Mouse (Mus musculus): Measurements from ENCODE around the gene Lrrn3.
A peak's percentile ranks its signal among the peaks of the same experiment; 100 is the strongest.

The Lrrn3 gene

GRCm38 (mm10) chr12:41486331-41486730 lies at the start of gene Lrrn3:
TSS of gene Lrrn3 (minus strand) at chr12:41486431.
- DNase-seq (ENCODE audit: low spot score): no peak

- DNase-seq (ENCODE audit: low spot score): no peak
These were observed 42.2 kb upstream of the Lrrn3 start for GRCm38 (mm10) chr12:41528410-41528809.

DNA sequence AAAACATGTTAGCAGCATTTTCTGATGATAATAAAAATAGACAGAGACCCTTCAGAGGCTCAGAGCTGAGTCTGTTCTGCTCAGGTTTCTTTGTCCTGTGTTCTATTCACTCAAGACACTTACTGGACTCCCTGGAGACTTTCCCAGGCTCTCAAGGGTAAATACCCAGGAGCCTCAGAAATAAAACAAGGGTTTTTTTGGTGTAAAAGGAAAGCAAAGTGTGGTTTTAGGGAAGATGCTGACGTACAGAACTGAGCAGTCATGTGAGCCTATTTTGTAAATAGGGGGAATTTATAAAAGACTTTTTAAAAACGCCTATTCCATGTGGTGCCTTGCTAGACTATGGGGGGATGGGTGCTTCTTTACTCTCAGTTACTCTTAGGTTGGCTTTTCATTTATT lies 40.5 kb upstream of the Lrrn3 start:
- no peak for DNase-seq (ENCODE audit: low spot score)

DNA sequence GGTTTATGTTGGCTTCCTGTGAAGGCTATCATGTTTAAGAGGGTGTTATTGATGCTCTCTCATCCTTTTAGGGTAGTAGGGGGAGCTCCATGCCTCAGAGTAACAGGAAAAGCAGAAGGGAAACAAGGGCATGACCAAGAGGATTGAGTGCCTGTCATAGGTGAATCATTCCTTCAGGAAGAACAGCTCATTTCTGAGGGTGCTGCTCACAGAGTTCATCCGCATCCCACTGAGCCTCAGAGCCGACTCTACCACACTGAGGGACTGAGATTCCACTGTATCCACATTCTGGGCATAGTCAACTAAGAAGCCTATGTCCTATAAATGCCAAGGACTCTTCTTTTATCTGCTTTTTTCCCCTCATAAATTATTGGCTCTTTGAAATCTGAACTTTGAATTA lies 35.4 kb upstream of the Lrrn3 start:
- DNase-seq (ENCODE audit: low spot score): no peak

DNA sequence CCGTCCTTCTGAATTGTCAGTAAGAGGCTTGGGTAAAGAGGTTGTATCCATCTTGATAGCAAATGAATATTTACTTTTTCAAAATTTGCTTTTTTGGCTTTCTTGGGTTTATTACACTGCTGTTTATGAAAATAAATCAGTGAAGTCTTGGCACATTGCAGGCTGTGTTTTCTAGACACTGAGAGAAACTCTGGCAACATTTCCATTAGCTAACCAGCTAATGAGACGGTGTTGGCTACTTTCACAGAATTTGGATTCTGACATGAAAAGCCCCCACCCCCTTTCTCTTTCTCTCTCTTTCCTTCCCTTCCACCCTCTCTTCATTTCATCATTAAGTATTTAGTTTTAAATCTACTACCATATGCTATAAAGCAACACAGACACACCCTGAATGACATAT lies 34.1 kb upstream of the Lrrn3 start:
- no peak for DNase-seq (ENCODE audit: low spot score)

- DNase-seq (ENCODE audit: low spot score): no peak
These were observed 32.7 kb upstream of the Lrrn3 start for GRCm38 (mm10) chr12:41518897-41519296.

DNA sequence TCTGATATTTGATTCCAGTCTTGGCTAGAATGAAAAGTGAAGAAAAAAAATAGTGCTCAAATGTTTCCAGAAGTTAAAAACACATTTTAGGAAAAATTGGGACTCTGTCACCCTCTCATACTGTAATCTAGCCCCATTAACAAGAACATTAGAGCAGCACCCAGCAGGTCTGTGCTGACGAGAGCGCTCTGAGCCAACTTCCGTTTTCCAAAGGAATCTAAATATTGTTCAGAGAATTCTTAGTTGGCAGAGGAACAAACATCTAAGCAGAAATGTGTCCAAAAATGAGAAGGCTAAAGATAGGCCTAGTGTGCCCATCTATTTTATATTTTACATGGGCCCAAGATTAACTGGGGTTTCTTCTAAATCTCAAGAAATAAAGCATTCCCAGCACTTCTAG lies 24.4 kb upstream of the Lrrn3 start:
- DNase-seq (ENCODE audit: low spot score): no peak

- no peak for DNase-seq (ENCODE audit: low spot score)
These were observed 22.4 kb upstream of the Lrrn3 start for GRCm38 (mm10) chr12:41508610-41509009.

- no peak for DNase-seq (ENCODE audit: low spot score)
These were observed 14.0 kb upstream of the Lrrn3 start for GRCm38 (mm10) chr12:41500049-41500820.

GRCm38 (mm10) chr12:41494620-41495019 lies 8.4 kb upstream of the Lrrn3 start:
- DNase-seq (ENCODE audit: low spot score): no peak

- DNase-seq (ENCODE audit: low spot score): peak; percentile 9
These were observed 774 bp upstream of the Lrrn3 start for GRCm38 (mm10) chr12:41487005-41487404.

- no peak for DNase-seq (ENCODE audit: low spot score)
These were observed 567 bp downstream of the Lrrn3 start for GRCm38 (mm10) chr12:41485512-41486215.

DNA sequence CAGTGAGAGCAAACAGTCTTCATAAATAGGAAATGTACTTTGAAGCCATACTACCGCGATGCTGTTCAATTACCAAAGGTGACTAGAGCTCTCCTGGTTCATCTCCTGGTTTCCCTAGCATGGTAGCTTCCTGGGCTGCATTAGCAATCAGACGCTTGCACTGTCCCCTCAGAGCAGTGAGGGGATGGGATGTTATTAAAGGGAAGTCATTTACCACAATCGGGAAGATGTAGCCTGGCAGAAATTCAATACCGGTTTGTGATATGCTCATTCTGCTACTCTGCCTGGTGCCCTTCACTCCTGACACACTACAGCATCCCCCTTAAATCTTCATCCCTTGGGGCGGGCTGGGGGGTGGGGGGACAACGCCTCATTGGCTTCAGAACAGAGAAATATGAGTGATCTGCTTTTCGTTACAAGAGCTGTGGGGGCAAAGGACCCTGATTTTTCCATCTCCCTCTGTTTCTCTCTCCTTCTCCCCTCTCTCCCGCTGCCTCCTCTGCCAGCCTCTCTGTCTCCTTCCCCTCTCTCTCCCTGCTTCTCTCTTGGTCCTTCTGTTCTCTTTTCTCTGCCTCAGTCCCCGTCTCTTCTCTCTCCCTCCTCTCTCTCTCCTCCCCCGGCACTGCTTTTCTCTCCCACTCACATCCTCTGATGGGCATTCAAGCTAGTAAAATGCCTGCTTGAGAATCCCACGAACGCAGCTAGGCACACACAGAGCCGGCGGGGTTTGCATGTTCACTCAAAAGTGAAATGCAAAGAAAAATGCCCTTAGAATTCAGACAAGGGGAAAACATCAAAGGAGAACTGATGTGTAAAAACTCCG lies 1.3 kb downstream of the Lrrn3 start:
- DNase-seq (ENCODE audit: low spot score): no peak

- DNase-seq (ENCODE audit: low spot score): no peak
These were observed 2.4 kb downstream of the Lrrn3 start for GRCm38 (mm10) chr12:41483593-41484451.

GRCm38 (mm10) chr12:41483091-41483592 lies 3.1 kb downstream of the Lrrn3 start:
- DNase-seq (ENCODE audit: low spot score): no peak

DNA sequence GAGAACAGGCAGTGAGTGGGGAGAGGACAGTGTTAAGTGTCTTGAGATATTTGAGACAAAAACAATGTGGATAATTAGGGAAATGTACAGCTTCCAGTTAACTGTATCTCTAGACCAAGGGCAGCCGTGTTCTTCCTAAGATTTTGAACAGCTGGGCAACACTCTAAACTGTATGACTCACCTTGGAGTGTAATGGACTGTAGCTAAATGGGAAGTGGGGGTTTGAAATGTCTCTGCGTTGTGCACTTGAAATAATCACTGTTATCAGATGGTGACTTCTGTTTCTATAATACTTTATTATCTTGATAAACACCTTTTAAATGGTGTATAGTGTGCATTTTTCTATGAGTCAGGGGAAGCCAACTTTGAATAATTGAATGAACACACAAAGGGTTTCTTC lies 4.7 kb downstream of the Lrrn3 start:
- DNase-seq (ENCODE audit: low spot score): no peak

- DNase-seq (ENCODE audit: low spot score): no peak
These were observed 17.0 kb downstream of the Lrrn3 start for GRCm38 (mm10) chr12:41469096-41469801.

DNA sequence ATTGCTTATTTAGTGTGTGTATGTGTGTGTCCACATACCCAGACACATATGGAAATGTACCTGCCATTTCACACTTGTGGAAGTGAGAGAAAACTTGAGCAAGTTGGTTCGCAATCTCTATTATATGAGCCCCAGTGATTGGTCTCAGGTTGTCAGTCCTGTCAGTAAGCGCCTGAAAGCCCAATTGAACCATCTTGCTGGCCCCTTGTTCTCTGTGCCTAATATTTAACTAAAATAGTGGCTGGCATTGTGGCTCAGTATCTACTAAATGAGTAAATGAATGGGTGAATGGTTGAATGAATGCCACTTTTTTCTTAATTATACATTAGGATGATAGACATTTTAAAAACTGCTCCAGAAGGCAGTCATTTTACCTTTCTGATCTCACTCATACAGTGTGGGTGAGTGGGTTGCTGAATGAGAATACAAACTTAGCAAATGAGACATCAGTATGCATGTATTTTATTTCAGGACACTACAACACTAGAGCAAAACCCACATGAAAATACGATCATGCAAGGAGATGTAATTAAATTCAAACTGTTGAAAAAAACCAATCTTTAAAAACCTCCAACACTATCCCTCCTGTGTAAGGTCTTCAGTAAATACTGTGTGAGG lies 17.7 kb downstream of the Lrrn3 start:
- DNase-seq (ENCODE audit: low spot score): no peak

DNA sequence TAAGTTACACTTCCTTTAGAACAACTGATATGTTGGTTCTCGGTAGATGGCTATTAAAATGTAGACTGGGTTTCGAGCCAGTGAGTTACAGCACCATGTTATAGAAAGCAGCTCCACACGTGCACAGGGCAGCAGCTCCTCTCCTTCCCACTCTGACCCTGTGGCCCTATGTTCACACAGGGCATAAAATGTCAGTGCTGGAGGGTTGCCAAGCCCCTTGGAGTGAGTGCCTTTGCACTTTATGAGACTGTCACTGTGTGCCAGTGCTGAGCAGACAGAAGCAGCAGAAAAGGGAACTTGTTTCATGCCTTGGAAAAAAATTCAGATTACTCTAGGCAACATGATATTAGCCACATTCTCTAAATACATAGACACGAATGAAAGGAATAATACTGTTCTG lies 47.8 kb downstream of the Lrrn3 start:
- no peak for DNase-seq (ENCODE audit: low spot score)

- DNase-seq (ENCODE audit: low spot score): no peak
These were observed 49.8 kb downstream of the Lrrn3 start for GRCm38 (mm10) chr12:41436206-41436985.

Data from urinary bladder, postnatal 25 days (tissue).